Mouse (Mus musculus) kidney, postnatal 0 days (tissue): ENCODE data around the gene Enpp3. TPM values are rescaled to one million over a fixed set of nuclear protein-coding genes. Genes with fewer than 3 reads are reported as not detected.

Experiments used
- ATAC-seq: fragments of 200-750 bp; cut with Nextera tagmentation; replicated peaks from 2 replicates; pipeline ENCODE4 v1.8.0; 2017; ENCODE audit warnings: low read depth, moderate number of reproducible peaks, moderate TSS enrichment, moderate library complexity; ENCODE audit not compliant: low FRiP score
- DNase-seq: peaks from one replicate; pipeline ENCODE4 v3.0.0-alpha.2; 2016; ENCODE audit warnings: low spot score
- H3K27ac ChIP-seq: fragments of 300-500 bp; sonication (generic); 2 replicates; pipeline ENCODE4 v1.5.1; 2014; ENCODE audit warnings: mild to moderate bottlenecking
- H3K27me3 ChIP-seq: fragments of 300-500 bp; sonication (generic); 2 replicates; pipeline ENCODE4 v1.6.1; 2014; ENCODE audit warnings: low read length, mixed read lengths; ENCODE audit not compliant: insufficient read depth
- H3K36me3 ChIP-seq: fragments of 300-500 bp; sonication (generic); 2 replicates; pipeline ENCODE4 v1.6.1; 2014; ENCODE audit warnings: low read length, mixed read lengths; ENCODE audit not compliant: insufficient read depth
- H3K4me1 ChIP-seq: fragments of 300-500 bp; sonication (generic); replicated peaks from 2 replicates; pipeline ENCODE4 v1.6.1; 2014; ENCODE audit warnings: antibody characterized with exemption, low read length, mixed read lengths; ENCODE audit not compliant: insufficient read depth
- H3K4me2 ChIP-seq: fragments of 300-500 bp; sonication (generic); 2 replicates; pipeline ENCODE4 v1.6.1; 2014; ENCODE audit warnings: mild to moderate bottlenecking, low read length, moderate library complexity, mixed read lengths
- H3K4me3 ChIP-seq: fragments of 300-500 bp; sonication (generic); replicated peaks from 2 replicates; pipeline ENCODE4 v1.5.1; 2014; ENCODE audit warnings: low read depth, low read length
- H3K9ac ChIP-seq: fragments of 300-500 bp; sonication (generic); 2 replicates; pipeline ENCODE4 v1.6.1; 2014; ENCODE audit warnings: low read depth, low read length
- H3K9me3 ChIP-seq: fragments of 300-500 bp; sonication (generic); replicated peaks from 2 replicates; pipeline ENCODE4 v1.6.1; 2016; ENCODE audit warnings: low read length, inconsistent platforms, mixed read lengths
- CTCF ChIP-seq: IDR thresholded peaks from 2 replicates; pipeline ENCODE4 v1.5.1; 2016; ENCODE audit warnings: antibody characterized with exemption, low read depth, mild to moderate bottlenecking, moderate library complexity
- WGBS: fragments of 180-500 bp; shearing (Covaris S2); extraction: QIAGEN DNeasy Blood & Tissue Kit; methylation state at CpG from one replicate; pipeline ENCODE4 v1.1.7; 2014; 5-methylcytosine and 5-hydroxymethylcytosine counted together
- polyA plus RNA-seq: library from polyadenylated mRNA; unstranded; fragments of >200 nt; fragmentation: Nextera tagmentation; extraction: Ambion mirVana; gene quantifications from 2 replicates; pipeline ENCODE4 v1.2.1, GENCODE M21; 2015

Enpp3 gene
- polyA plus RNA-seq, 1 experiment from 2014 or later, result 4.0 TPM

DNA sequence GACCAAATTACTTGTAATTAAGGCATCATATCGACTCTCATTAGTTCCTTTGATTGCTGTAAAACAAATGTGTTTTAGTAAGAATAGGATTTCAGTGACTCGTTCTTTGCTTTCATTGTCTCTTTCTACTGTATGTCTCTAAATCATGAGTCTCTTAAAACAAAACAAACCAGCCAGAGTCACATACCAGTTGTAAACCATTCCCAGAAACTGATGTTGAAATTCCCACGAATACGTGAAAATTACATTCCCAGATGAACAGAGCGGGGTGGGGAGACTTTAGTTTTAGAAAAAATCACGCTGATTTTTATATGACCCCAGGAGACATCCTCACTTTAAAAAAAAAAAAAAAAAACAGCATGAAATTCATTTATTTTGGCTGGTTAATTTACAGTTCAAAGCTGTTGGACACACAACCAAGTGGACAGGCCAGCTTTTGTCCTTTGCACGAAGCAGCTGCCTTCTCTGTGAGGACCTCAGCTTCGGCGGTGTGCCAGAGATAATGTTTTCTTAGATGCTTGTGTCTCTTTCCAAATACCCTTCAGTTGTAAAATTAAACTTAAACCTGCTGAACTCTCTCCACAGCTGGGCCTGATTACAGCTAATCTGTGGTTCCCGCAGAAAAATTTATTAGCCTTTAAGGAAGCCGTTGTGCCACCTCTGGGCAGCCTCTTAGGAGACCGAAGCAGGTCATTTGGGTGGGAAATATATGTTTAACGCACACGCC, 64.5 kb downstream of the Enpp3 start:
- peak overlapping the region; percentile 48 for H3K4me2 ChIP-seq
- WGBS, result 25% methylated on average over 14 of the region's 14 CpGs
- no peak for ATAC-seq
- H3K9me3 ChIP-seq, result no peaks in the 10 kb centered on the region
- H3K4me1 ChIP-seq, result no peaks in the 10 kb centered on the region
- H3K4me3 ChIP-seq, result peak overlapping the region; percentile 20
- no peak overlapping the region for H3K9ac ChIP-seq
- DNase-seq, result peak; percentile 81
- TF ChIP-seq CTCF, result no peak
- peak overlapping the region; percentile 54 for H3K27ac ChIP-seq
- no peaks in the 10 kb centered on the region for H3K27me3 ChIP-seq
- H3K36me3 ChIP-seq, result no peaks in the 10 kb centered on the region

DNA sequence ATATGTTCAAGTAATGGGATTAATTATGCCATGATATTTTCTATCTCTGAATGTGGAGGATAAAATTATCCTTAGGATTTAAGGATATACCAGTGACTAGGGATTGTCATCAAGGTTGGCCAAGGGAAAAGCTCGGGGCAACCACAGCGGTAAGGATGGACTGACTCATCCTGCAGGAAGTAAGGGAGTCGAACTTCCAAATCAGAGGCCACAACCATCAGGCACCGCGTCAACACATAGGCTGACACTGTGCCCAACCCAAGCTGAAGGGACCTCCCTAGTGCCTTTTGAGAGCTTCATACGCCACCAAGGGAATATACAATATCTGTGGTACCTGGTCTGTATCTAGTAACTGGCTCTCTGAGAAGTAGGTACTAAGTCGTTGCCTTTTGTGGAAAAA, 73.1 kb downstream of the Enpp3 start:
- Histone ChIP-seq H3K36me3 (no peaks in the 10 kb centered on the region), H3K4me3 (no peak overlapping the region), H3K27me3 (no peaks in the 10 kb centered on the region), H3K27ac (no peak overlapping the region), H3K9ac (no peak overlapping the region), H3K4me1 (no peaks in the 10 kb centered on the region), H3K4me2 (no peak overlapping the region), H3K9me3 (no peaks in the 10 kb centered on the region)
- 91% methylated on average over 7 of the region's 7 CpGs for WGBS
- ATAC-seq (no peak), DNase-seq (no peak)
- no peak for TF ChIP-seq CTCF

- Histone ChIP-seq H3K27ac (no peak overlapping the region), H3K4me2 (no peak overlapping the region), H3K4me1 (no peaks in the 10 kb centered on the region), H3K27me3 (no peaks in the 10 kb centered on the region), H3K9ac (no peak overlapping the region), H3K36me3 (no peaks in the 10 kb centered on the region), H3K9me3 (no peaks in the 10 kb centered on the region), H3K4me3 (no peak overlapping the region)
- no peak for ATAC-seq
- WGBS, result 57% methylated on average over 11 of the region's 11 CpGs
- no peak for DNase-seq
- no peak for TF ChIP-seq CTCF
These were observed 74.9 kb downstream of the Enpp3 start for GRCm38 (mm10) chr10:24767695-24768094.

DNA sequence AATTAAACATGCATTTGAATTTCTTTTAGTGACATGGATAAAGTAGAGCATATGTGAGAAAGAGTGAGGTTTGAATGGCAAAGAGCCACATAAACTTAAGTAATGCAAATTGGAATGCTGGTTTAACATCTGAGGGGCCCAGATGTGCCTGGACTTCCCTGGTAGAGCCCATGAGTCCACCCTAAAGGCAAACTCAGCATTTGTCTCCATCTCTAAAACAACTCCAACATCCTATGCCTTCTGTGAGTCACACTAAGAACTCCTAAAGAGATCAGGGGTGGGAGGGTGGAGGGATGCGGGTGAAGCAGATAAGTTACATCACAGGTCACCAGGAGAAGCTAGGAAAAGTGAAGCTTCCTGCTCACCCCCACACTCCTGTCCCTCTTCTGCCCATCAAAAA, 76.6 kb downstream of the Enpp3 start:
- no peak for DNase-seq
- WGBS, result 70% methylated on average over 1 of the region's 1 CpGs
- no peak for TF ChIP-seq CTCF
- no peaks in the 10 kb centered on the region for H3K36me3 ChIP-seq
- no peaks in the 10 kb centered on the region for H3K4me1 ChIP-seq
- no peak overlapping the region for H3K9ac ChIP-seq
- H3K4me3 ChIP-seq, result no peak overlapping the region
- H3K9me3 ChIP-seq, result no peaks in the 10 kb centered on the region
- no peaks in the 10 kb centered on the region for H3K27me3 ChIP-seq
- no peak overlapping the region for H3K4me2 ChIP-seq
- no peak overlapping the region for H3K27ac ChIP-seq
- no peak for ATAC-seq

- Histone ChIP-seq H3K4me3 (no peak overlapping the region), H3K9me3 (no peaks in the 10 kb centered on the region), H3K4me1 (no peaks in the 10 kb centered on the region), H3K36me3 (no peaks in the 10 kb centered on the region), H3K9ac (no peak overlapping the region), H3K4me2 (no peak overlapping the region), H3K27ac (no peak overlapping the region), H3K27me3 (no peaks in the 10 kb centered on the region)
- DNase-seq (no peak), ATAC-seq (no peak)
- no peak for TF ChIP-seq CTCF
- 32% methylated on average over 6 of the region's 6 CpGs for WGBS
These were observed 77.4 kb downstream of the Enpp3 start for GRCm38 (mm10) chr10:24765151-24765755.

DNA sequence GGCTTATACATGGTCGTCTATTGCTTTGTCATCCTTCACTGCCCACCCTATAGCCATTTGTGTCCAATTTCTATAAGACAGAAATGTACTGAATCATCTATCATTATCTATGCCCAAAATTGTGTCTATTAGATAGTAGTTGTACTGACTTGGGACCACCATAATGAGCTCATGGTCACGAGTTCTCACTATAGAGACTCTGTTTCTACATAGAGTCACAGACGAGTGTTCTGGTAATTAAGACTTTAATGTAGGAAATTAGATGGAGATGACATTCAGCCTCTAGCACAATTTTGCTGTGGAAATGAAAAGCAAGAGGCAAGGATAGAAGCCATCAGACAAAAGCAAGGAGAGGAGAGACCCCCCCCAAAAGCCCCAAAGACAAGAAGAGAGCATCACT, 78.0 kb downstream of the Enpp3 start:
- DNase-seq (no peak), ATAC-seq (no peak)
- Histone ChIP-seq H3K4me3 (no peak overlapping the region), H3K36me3 (no peaks in the 10 kb centered on the region), H3K9ac (no peak overlapping the region), H3K27me3 (no peaks in the 10 kb centered on the region), H3K4me2 (no peak overlapping the region), H3K9me3 (no peaks in the 10 kb centered on the region), H3K4me1 (no peaks in the 10 kb centered on the region), H3K27ac (no peak overlapping the region)
- 68% methylated on average over 3 of the region's 3 CpGs for WGBS
- TF ChIP-seq CTCF, result no peak
